Mouse (Mus musculus): ENCODE data around the gene Col25a1.

Col25a1 gene

DNA sequence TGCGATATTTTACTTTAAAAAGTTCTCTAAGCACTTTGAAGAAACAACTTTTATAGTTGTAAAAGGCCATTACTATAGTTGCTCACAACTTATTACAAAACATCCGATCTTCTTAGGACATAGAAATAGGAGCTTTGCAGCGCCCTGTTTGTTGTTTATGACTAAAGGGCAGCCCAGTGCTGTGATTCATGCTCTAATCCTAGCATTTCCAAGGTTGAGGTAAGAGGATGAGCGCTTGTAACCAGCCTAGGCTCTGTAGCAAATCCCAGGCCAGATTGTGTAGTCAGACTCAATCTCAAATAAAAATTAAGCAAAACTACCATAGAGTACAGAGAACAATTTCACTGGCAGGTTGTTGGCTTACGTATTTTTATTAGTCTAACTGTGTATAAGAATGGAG is 246.5 kb downstream of the Col25a1 start:
- DNase-seq (ENCODE audit: low spot score): no peak

DNA sequence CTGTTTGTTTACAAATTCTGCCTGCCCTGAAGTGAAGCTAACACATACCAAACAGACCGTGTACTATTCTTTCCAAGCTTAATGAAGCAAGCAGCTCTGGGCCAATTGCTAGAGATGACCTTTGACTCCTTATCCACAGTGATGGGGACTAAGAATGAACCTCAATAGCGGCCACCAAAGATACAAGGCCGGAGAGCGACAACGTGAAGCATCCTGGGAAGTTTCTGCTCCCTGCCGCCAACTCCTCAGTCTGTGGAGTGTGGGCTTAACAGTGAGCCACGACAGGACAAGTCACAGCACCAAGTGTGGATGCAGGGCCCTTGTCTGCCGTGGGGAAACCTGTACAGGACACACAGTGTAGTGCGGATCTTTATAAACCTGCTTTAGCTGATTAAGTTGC is 247.3 kb downstream of the Col25a1 start:
- no peak for DNase-seq (ENCODE audit: low spot score)

DNA sequence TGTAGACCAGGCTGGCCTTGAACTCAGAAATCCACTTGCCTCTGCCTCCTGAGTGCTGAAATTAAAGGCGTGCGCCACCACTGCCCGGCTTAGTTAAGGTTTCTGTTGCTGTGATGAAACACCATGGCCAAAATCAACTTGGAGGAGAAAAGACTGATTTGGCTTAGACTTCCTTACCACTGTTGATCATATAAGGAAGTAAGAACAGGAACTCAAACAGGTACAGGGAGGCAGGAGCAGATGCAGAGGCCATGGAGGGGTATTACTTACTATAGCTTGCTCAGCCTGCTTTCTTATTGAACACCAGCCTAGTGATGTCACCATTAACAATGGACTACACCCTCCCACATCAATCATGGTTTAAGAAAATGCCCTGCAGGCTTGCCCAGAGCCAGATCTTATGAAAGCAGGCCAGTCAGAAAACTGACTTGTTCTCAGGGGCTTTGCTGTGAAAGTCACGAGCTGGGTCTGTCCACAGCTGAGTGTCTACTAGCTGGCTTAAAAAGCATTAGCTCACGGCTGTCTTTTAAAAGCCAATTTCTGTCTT is 249.1 kb downstream of the Col25a1 start:
- no peak for DNase-seq (ENCODE audit: low spot score)

DNA sequence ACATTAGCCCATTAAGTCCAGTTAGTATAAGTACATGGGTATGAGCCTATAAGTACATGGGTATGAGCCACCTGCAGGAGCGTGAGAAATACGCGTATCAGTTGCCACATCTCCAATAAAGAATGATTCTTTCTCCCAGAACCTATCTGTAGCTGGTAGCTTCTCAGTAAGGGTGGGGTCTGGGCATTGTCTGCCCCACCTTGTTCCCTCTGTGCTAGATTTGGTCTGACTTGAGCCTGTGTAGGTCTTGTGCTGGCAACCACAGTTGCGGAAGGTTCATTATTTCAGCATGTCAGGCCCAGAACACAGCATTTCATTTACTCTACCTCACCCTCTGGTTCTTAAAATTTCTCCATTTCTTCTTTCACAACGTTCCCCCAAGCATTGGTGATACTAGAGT is 250.4 kb downstream of the Col25a1 start:
- DNase-seq (ENCODE audit: low spot score): no peak

DNA sequence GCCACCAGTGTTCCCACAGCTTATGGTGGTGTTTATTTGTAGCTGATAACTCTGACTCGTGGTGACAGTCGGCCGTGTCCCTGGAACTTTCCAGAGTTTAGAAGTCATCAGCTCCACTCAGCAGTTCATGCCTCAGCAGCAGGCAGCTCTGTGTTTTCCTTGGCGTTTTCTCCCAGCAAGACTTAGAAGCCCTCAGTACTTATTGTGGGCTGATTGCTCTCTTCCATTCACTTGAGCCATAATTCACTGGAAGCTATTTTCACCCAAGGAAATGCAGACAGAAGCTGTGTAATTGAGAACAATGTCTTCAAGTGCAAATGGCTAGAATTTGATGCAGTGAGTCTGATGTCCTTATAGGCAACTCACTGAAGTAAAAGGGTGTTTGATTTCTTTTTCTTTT is 254.6 kb downstream of the Col25a1 start:
- no peak for DNase-seq (ENCODE audit: low spot score)

DNA sequence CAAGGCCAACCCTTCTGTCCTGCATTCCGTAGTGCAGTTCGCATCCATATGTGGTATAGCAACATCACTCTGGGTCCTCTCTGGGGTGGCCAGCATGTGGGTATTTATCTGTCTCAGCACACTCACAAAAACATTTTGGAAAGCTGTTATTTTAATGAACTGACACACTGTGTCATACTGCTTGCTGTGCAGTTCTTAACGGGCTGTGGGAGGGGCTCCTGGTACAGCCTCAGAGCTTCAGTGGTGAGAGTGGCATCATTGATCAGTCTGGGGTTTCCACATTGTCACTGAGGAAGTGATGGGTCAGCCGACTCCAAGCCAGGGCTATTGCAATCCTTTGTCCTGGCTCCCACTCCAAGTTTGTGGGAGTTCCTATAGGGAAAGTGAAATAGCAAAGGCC is 255.9 kb downstream of the Col25a1 start:
- no peak for DNase-seq (ENCODE audit: low spot score)

DNA sequence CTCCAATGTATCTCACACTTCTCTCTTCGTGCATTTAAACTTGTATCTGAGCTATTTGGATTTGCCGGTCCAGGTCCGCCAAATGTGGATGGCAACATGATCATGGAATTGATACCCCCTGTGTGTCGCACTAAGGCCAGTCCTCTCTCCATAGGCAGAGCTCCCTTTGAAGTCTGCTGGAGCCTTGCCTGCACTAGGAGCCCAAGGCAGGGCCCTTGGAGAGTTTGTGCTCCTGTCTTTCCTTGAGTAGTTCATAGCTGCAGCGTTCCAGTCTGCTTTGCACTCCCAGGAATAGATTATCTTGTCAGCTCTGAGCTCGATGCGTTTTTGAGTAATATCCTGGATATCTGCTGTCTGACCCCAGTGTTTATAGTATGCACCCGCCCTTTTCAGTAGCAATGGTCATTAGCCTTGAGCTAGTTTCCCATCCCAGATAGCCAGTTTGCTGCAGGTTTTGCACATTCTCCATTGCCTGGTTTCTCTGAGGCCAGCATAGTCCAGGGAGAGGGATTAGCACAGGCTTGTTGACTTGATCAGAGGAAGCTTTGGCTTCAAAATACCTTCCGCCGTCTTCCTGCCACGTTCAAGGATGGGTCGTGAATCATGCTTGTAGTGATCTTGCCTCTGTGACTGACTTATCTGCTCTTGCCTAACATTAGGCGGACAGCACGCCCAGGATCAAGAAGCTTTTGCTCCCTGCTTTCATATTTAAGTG is 258.1 kb downstream of the Col25a1 start:
- no peak for DNase-seq (ENCODE audit: low spot score)

DNA sequence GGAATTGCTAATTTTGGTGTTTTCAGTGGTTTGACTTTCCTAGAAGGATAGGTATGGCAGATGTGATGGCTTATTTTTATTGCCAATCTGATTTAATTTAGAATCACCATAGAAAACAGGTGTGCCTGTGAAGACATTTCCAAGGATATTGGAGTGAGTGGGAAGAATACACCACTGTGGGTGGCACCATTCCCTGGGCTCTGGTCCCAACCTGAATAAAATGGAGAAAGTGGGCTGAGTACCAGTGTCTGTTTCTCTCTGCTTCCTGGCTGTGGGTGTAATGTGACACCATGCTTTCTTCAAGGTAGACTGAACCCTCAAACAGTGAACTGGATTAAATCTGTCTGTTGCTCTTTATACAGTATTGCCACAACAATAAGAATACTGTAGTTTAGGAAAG is 265.3 kb downstream of the Col25a1 start:
- DNase-seq (ENCODE audit: low spot score): no peak

DNA sequence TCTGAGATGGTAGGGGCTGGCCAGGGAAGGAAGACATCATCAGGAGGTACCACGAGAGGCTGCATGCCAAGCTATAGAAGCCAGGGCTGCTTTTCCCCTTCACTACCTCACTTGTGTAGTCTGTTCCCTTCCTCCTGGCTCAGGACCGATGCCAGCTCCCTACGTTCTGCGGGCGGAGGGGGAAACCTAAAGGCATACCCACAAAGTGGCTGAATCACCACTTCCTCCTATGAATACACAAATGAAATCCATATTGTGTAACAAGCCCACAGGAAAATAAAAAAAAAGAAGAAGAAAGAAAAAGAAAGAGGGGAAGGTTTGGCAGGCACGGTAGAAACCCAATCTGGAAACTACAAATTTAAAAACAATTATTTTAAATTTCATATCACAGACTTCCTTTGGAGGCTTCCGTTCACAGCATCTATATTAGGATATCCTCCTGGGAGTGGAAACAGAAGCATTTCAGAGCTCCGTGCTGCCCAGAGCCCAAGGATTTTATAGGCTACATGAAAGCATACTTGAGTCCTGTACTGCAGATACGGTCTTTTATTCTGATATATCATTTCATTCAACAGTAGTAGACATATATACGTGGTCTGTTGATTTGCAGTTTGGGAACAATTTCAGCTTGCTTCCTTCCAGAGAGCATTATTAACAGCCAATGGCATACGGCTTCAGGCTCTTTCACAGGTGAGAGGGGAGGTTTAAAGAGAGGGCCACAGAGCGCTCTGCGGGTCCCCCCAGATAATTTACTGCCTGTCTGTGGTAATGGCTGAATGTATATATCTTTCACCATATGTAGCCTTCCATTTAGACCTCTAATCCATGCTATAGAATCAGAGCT is 269.6 kb downstream of the Col25a1 start:
- no peak for DNase-seq (ENCODE audit: low spot score)

DNA sequence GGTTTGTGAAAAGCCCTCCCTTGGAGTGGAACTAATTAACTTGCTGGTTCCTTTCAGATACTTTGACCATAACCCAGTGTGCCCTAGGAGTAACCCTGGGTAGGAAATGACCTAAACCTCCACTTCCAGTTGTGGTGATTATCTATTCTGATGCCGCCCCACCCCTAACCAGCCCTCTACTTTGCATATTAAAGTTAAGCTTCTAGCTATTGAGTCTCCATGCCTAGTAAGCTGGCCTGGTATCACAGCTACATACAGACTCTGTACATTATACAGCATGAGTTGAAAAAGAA is 270.2 kb downstream of the Col25a1 start:
- DNase-seq (ENCODE audit: low spot score): no peak

DNA sequence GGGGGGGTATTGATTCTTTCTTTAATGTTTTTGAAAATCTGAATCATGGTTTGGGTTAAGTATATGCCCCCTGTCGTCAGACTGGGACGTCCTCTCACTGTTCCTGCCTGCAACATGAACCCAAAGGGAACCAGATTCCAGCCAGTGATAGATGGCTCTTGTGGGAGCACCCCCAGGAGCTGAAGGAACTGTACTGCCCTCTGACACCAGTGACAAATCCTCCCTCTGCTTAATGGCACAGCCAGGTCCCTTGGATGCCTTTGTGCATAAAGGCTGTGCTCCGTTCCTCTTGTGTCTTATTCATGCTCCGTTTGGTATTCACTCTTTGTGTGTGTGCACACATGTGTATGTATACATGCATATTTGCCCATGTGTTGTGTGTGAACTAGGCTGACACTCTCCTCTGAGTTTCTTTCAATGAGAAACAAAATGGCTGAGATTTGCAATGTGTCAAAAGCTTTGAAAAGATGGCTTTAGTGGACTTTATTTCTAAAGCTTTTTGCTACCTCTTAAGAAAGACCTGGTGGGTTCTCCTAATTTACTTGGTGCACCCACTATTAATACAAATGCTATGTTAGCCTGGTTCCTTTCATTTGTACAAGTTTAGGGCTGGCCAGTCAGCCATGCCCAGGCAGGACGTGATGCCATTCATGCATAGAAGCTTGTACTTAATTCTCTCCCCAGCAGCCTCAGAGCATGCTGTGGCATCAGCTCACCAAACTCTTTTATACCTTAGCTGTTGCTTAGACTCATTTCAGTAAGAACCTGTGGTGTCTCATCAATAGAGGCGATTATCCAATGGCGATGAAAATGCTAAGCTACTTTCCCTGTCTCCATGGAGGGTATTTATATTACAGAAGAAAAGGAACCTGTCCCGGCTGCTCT is 273.5 kb downstream of the Col25a1 start:
- DNase-seq (ENCODE audit: low spot score): no peak

DNA sequence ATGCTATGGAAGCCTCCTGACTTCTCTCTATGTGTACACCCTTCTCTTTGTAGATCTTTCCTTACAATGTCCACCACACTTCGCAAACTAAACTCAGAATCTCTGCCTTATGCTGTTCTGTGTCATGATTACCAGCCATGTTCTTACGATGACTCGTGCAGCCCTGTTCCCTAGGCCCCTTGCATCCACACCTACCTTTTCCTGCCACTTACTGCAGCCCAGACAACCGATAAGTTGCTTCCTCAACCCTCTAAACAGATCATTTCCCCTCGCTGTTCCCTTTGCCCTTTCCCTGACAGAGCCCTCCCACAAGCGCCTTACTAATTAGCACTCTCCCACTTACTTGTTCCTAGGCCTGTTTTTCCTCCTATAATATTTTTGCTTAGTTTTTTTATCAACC is 275.9 kb downstream of the Col25a1 start:
- no peak for DNase-seq (ENCODE audit: low spot score)

DNA sequence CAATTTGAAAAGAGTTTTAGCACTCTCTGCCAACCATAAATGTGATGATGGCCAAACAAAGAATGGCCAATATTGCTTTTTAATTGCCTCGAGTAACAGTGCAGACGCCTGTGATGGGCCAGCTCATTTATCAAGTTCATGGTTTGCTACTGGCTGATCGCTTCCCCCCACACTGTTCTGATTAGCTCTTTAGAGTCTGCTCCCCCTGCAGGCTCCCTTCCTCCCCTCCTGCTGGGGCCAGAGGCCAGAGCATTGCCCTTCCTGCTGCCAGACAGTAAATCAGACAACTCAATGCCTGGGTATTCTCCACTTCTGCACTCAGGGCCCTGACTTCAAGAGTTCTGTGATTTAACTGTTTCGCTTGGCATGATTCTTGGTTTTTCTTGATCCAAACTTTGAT is 281.9 kb downstream of the Col25a1 start:
- DNase-seq (ENCODE audit: low spot score): no peak

DNA sequence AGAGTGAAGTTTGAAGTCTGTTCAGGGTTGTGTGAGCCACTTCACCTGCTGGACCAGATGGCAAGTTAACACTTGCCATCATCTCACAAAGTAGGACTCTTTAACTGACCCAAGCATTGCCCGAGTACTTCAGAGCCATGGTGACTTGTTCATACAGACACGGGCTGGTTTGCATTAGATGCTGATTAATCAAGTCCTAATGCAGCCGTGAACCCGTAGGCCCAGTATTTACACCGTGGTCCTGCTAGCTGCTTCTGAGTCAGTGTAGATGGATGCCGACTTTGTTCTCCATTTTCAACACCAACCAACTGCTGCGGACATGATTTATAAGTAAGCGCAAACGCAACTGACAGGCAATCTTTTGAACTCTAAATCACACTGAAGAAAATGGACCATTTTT is 287.6 kb downstream of the Col25a1 start:
- DNase-seq (ENCODE audit: low spot score): no peak

DNA sequence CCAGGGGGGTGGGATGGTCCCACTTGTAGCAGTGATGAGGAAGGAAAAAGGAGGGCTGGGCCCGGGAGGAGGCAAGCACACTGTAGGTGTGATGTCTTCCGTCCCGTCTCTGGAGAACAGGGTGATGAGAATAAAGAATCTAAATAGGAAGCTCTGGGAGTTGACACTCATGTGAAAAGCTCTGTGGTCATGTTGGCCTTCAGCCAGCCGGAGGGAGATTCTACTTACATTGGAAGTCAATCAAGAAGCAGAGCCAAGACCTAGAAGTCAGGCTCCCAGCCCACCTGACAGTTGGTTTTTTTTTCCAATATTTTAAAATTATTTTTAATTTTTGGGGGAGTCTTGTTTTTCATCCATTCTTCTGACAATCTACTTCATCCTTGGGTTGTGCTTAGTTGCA is 297.5 kb downstream of the Col25a1 start:
- no peak for DNase-seq (ENCODE audit: low spot score)

DNA sequence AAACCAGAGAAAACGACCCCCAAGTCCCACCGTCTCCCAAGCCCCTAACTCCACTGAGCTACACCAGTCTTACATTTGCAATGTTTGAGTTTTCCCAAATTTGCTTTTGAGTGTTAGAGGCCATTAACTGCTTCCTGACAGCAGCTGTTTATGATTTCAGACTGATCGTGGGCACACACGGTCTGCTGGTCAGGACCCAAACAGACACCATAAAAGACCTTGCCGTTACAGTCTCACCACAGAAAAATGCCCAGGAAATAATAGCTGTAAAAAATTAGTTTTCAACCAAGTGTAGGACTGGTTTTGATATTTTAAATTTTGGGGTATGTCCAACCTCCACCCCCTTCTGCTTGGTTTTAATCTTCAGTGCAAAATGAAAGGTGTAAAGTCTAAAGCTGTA is 298.8 kb downstream of the Col25a1 start:
- DNase-seq (ENCODE audit: low spot score): no peak

DNA sequence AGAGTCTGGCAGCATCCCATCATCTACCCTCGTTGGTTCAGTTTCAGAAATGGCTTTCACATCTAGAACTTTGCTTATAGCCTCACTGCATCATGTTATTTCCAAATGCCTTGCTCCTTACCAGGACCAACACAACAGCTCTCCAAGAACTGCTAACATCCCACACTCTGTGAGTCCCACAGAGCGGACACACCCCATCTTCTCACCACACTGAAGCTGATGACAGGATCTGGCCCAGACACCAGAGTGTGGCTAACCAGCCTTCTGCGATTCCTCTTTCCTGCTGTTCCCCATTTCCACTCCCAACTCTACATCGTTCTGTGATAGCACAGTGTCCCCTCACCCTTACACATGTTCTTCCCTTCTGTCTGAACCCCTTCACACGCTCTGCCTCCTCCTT is 301.5 kb downstream of the Col25a1 start:
- DNase-seq (ENCODE audit: low spot score): no peak

DNA sequence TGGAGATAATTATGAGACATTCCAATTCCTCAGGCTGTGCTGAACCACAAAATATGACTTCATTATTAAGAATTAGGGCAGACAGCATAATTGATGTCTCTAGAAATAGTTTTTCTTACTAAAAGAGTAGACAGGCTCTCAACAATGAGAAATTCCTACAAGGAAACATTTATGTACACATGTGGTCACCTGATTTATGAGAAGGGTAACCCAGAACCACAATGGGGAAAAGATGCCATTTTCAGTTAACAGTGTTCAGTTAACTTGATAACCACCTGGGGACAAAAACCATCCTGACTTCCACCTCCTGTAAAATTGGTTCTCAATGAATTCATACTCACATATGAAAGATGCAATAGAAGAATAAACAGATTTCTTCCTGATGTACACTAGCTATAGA is 305.7 kb downstream of the Col25a1 start:
- DNase-seq (ENCODE audit: low spot score): no peak

DNA sequence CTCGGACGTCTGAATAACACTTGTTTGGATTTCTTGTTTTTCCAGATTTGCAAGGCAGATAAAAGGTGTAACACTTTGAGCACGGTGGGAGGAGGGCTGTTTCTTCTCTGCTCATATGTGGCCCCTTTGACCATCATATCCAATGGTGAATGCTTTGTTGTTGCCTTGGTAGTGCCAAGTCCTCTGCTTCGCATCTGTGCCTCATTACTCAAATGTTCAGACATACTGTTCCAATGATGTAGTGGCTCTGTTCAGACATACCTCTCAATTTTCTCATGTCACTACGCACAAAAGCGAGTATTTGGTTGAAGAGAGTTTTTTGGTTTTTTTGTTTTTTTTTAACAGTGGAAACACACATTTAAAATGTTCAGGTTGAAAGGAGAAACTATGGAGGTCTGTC is 308.5 kb downstream of the Col25a1 start:
- no peak for DNase-seq (ENCODE audit: low spot score)

DNA sequence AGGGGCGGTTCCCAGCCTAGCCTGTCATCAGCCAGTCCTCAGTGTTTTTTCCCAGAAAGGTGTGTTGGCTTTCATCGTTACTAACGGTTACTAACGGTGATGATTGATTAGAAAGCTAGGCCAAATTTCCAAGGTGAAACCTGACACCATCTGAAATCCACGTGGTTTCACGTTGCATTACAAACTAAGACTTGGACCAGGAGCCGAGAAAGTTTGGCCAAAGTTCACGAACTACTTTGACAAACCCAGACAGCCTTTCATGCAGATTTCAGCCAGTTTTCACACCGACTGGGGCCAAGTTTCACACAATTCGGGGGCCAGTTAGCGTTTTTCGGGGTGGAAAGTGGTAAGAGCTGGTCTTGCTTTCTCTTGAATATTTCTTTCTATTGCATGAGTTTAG is 309.4 kb downstream of the Col25a1 start:
- DNase-seq (ENCODE audit: low spot score): no peak

DNA sequence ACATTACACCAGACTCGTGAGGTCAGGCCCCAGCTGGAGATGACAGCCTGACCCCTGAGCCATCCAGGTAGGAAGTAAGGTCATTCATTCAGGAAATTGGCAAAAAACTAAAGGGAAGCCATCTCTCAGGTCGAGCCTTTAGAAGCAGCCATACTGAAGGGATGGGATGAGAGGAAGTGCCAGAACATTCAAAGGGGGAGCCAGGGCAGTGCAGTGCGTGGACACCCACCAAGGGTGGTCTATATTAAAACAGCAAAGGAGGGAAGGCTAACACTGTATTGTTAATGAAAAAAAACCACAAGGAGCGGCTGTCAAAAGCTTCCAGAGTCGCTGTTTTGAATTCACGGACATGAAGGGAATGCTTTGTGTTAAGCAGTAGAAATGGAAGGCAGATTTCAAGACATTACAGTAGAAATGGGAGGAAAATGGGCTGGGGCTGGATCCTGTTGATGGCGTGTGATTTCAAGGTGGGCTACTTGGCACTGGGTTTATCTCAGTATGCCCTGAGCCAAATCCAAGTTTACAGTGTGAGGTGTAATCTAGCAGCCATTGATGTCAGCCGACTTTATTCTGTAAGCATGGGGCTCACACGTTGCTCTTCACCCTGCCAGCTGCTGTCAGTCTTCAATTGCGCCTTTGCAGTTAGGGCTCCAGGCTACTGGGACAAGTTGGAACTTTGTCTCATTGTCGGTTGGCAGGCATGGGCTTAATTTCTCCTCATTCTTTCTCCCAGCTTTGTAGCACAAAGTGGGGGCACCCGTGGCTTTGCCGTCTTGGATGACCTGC is 312.7 kb downstream of the Col25a1 start:
- no peak for DNase-seq (ENCODE audit: low spot score)

DNA sequence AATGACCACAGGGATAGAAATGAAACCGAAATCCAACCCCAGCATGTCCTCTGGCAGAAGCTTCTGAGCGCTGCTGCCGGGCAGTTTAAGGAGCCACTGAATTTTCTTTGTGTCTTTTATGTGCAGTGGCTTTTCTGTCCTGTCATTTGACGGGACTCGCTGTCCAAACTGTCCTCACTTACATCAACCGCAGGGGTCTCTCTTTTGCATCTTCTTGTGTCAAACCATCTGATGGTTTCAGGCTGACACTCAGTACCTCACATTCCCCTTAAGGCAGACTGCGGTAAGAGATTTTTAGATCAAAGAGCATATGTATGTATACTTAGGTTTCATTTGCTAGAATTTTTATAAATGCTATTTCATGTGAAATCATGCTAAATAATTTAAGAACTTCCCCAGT is 318.6 kb downstream of the Col25a1 start:
- no peak for DNase-seq (ENCODE audit: low spot score)

Data from urinary bladder, postnatal 10 days (tissue).